Comparison of ENCODE assay signal across 8 mouse cellular contexts in genomic region chr16:35982506-35982901, GRCm38 (mm10). TPM values are rescaled to one million over a fixed set of nuclear protein-coding genes. Genes with fewer than 3 reads are reported as not detected.
DNase-seq lines count a peak whose midpoint lies in the region; ATAC-seq and TF ChIP-seq lines count a peak whose summit lies in the region.

No protein-coding gene starts in this region.

- H3K27me3 ChIP-seq in cerebellum, adult 2 months (ENCODE audit: control insufficient read depth, insufficient read depth, low read length): 0 out of 2 replicates have a peak, but pooled peaks cover 2% of the 10 kb centered on the region
- peaks cover 5% of the 10 kb centered on the region; the same call in 1 of the 2 replicates for H3K27me3 ChIP-seq in forebrain, embryonic 13.5 days
- H3K27me3 ChIP-seq in liver, embryonic 11.5 days (replicated peaks; ENCODE audit: control insufficient read depth, insufficient read depth, low read length): no peaks in the 10 kb centered on the region
- 0 out of 2 replicates have a peak, but pooled peaks cover 5% of the 10 kb centered on the region for H3K27me3 ChIP-seq in stomach, postnatal 0 days (ENCODE audit: control insufficient read depth, insufficient read depth, low read length)

- ATAC-seq in forebrain, embryonic 13.5 days: no peak; the same call in 1 of the 2 replicates
- ATAC-seq in liver, embryonic 11.5 days (replicated peaks; ENCODE audit: low FRiP score): no peak
- ATAC-seq in stomach, postnatal 0 days (ENCODE audit: low FRiP score, low TSS enrichment): no peak

- no peak for DNase-seq in cerebellum, adult 2 months
- DNase-seq in cerebellum, postnatal 36 days: no peak
- DNase-seq in 3134 (ENCODE audit: extremely low read depth, insufficient read length, low spot score): peak; percentile 3
- DNase-seq in liver, embryonic 11.5 days (ENCODE audit: low spot score): no peak
- DNase-seq in stomach, postnatal 0 days (ENCODE audit: low spot score): no peak
- no peak for DNase-seq in right cerebral cortex, postnatal 14 days
- DNase-seq in testis, postnatal 14 days (ENCODE audit: low spot score): no peak

- no peak for TF ChIP-seq CTCF in cerebellum, adult 2 months (IDR thresholded peaks at IDR 0.05; ENCODE audit: borderline replicate concordance, insufficient read depth, low read depth, low read length)
- no peak for TF ChIP-seq CTCF in stomach, postnatal 0 days (IDR thresholded peaks at IDR 0.05; ENCODE audit: low read depth)

- no peaks in the 10 kb centered on the region for H3K36me3 ChIP-seq in forebrain, embryonic 13.5 days (ENCODE audit: poor library complexity, severe bottlenecking)
- H3K36me3 ChIP-seq in liver, embryonic 11.5 days (ENCODE audit: control insufficient read depth, insufficient read depth, low read length): no peaks in the 10 kb centered on the region
- H3K36me3 ChIP-seq in stomach, postnatal 0 days (ENCODE audit: control insufficient read depth, insufficient read depth, low read length): no peaks in the 10 kb centered on the region

- peak overlapping the region; percentile 66 for H3K4me3 ChIP-seq in cerebellum, adult 2 months (replicated peaks; ENCODE audit: insufficient read depth, low read depth, low read length)
- peak overlapping the region; percentile 84 for H3K4me3 ChIP-seq in forebrain, embryonic 13.5 days
- H3K4me3 ChIP-seq in liver, embryonic 11.5 days (ENCODE audit: low read depth, low read length): peak overlapping the region; percentile 88
- peak overlapping the region; percentile 98 for H3K4me3 ChIP-seq in stomach, postnatal 0 days (ENCODE audit: low read depth, low read length)

- peak overlapping the region; percentile 73 for H3K4me2 ChIP-seq in forebrain, embryonic 13.5 days
- H3K4me2 ChIP-seq in liver, embryonic 11.5 days: peak overlapping the region; percentile 83
- peak overlapping the region; percentile 69 for H3K4me2 ChIP-seq in stomach, postnatal 0 days (replicated peaks; ENCODE audit: low read depth)

- H3K4me1 ChIP-seq in cerebellum, adult 2 months (ENCODE audit: control insufficient read depth, insufficient read depth, low read length): no peaks in the 10 kb centered on the region; the same call in 1 of the 2 replicates
- H3K4me1 ChIP-seq in forebrain, embryonic 13.5 days: peaks cover 21% of the 10 kb centered on the region
- peaks cover 3% of the 10 kb centered on the region; the same call in 1 of the 2 replicates for H3K4me1 ChIP-seq in liver, embryonic 11.5 days (replicated peaks; ENCODE audit: control insufficient read depth, insufficient read depth, low read length)
- no peaks in the 10 kb centered on the region for H3K4me1 ChIP-seq in stomach, postnatal 0 days (replicated peaks; ENCODE audit: control insufficient read depth, insufficient read depth)

- peaks cover 3% of the 10 kb centered on the region for H3K9me3 ChIP-seq in forebrain, embryonic 13.5 days (replicated peaks)
- H3K9me3 ChIP-seq in liver, embryonic 11.5 days (ENCODE audit: control insufficient read depth, low read length): no peaks in the 10 kb centered on the region
- no peaks in the 10 kb centered on the region for H3K9me3 ChIP-seq in stomach, postnatal 0 days (ENCODE audit: control insufficient read depth, low read length)

- no peak for TF ChIP-seq POLR2A in cerebellum, adult 2 months (IDR thresholded peaks at IDR 0.05; ENCODE audit: borderline replicate concordance, insufficient read depth, low read length)

- H3K9ac ChIP-seq in forebrain, embryonic 13.5 days: peak overlapping the region; percentile 93
- peak overlapping the region; percentile 96 for H3K9ac ChIP-seq in liver, embryonic 11.5 days (ENCODE audit: low read depth, low read length)
- H3K9ac ChIP-seq in stomach, postnatal 0 days (ENCODE audit: low read length): peak overlapping the region; percentile 93; the same call in 1 of the 2 replicates

- 2% methylated on average over 15 of the region's 15 CpGs for WGBS in cerebellum, adult 2 months
- WGBS in forebrain, embryonic 13.5 days: 5% methylated on average over 15 of the region's 15 CpGs
- 3% methylated on average over 15 of the region's 15 CpGs for WGBS in liver, embryonic 11.5 days
- WGBS in stomach, postnatal 0 days: 3% methylated on average over 15 of the region's 15 CpGs

- TF ChIP-seq EP300 in stomach, postnatal 0 days (optimal IDR thresholded peaks at IDR 0.05): no peak

- no peak overlapping the region; the same call in 1 of the 2 replicates for H3K27ac ChIP-seq in cerebellum, adult 2 months (ENCODE audit: insufficient read depth, low read length)
- H3K27ac ChIP-seq in forebrain, embryonic 13.5 days: peak overlapping the region; percentile 7; the same call in 1 of the 2 replicates
- peak overlapping the region; percentile 98 for H3K27ac ChIP-seq in liver, embryonic 11.5 days (ENCODE audit: low read depth, low read length)
- no peak overlapping the region for H3K27ac ChIP-seq in stomach, postnatal 0 days (replicated peaks)

RNA-seq across cellular contexts. Expression of gene Kpna1, which starts 4.0 kb away (rescaled TPM):
- 46.2 and 46.6 TPM in 2 replicates for polyA plus RNA-seq in cerebellum, adult 2 months (2012; rRNA removed)
- polyA plus RNA-seq in forebrain, embryonic 13.5 days (2015; fragmentation: Nextera tagmentation; extraction: Ambion mirVana): 70.0 and 78.2 TPM in 2 replicates
- 53.6 and 63.6 TPM in 2 replicates for polyA plus RNA-seq in liver, embryonic 11.5 days (2014; fragmentation: Nextera tagmentation; extraction: Ambion mirVana)
- polyA plus RNA-seq in stomach, postnatal 0 days (2015; fragmentation: Nextera tagmentation; extraction: Ambion mirVana): 19.5 and 20.3 TPM in 2 replicates

RNA-seq across cellular contexts. Expression of gene Dtx3l, which starts 43.6 kb away (rescaled TPM):
- 2.2 and 2.5 TPM in 2 replicates for polyA plus RNA-seq in cerebellum, adult 2 months (2012; rRNA removed)
- polyA plus RNA-seq in forebrain, embryonic 13.5 days (2015; fragmentation: Nextera tagmentation; extraction: Ambion mirVana): 2.8 and 3.1 TPM in 2 replicates
- polyA plus RNA-seq in liver, embryonic 11.5 days (2014; fragmentation: Nextera tagmentation; extraction: Ambion mirVana): 3.2 and 3.8 TPM in 2 replicates
- 4.4 and 4.9 TPM in 2 replicates for polyA plus RNA-seq in stomach, postnatal 0 days (2015; fragmentation: Nextera tagmentation; extraction: Ambion mirVana)

RNA-seq across cellular contexts. Expression of gene Parp9, which starts 44.2 kb away (rescaled TPM):
- polyA plus RNA-seq in cerebellum, adult 2 months (2012; rRNA removed): 2.6 and 2.9 TPM in 2 replicates
- polyA plus RNA-seq in forebrain, embryonic 13.5 days (2015; fragmentation: Nextera tagmentation; extraction: Ambion mirVana): 2.3 and 2.8 TPM in 2 replicates
- polyA plus RNA-seq in liver, embryonic 11.5 days (2014; fragmentation: Nextera tagmentation; extraction: Ambion mirVana): 4.1 and 5.7 TPM in 2 replicates
- polyA plus RNA-seq in stomach, postnatal 0 days (2015; fragmentation: Nextera tagmentation; extraction: Ambion mirVana): 9.5 and 9.8 TPM in 2 replicates

RNA-seq across cellular contexts. Expression of gene Wdr5b, which starts 58.5 kb away (rescaled TPM):
- 5.1 and 6.4 TPM in 2 replicates for polyA plus RNA-seq in cerebellum, adult 2 months (2012; rRNA removed)
- 13.1 and 13.3 TPM in 2 replicates for polyA plus RNA-seq in forebrain, embryonic 13.5 days (2015; fragmentation: Nextera tagmentation; extraction: Ambion mirVana)
- polyA plus RNA-seq in liver, embryonic 11.5 days (2014; fragmentation: Nextera tagmentation; extraction: Ambion mirVana): 4.6 and 6.3 TPM in 2 replicates
- 5.1 TPM in 2 replicates for polyA plus RNA-seq in stomach, postnatal 0 days (2015; fragmentation: Nextera tagmentation; extraction: Ambion mirVana)

Comparison
In these comparisons a context has a peak if more than half of its experiments do, and no peak if none do; other contexts are left out.
1. H3K27ac ChIP-seq: peak in forebrain, embryonic 13.5 days (single experiment) and liver, embryonic 11.5 days (single experiment); none in cerebellum, adult 2 months (single experiment) and stomach, postnatal 0 days (single experiment).
2. Peak in every context shown above with its lines, with median percentiles within 50 percentile points of each other: H3K4me3 ChIP-seq, H3K4me2 ChIP-seq and H3K9ac ChIP-seq.